Mouse (Mus musculus) Patski (cell line): ENCODE data around the gene Kif27. TPM values are rescaled to one million over a fixed set of nuclear protein-coding genes. Genes with fewer than 3 reads are reported as not detected.
"Not testable (repeated sequence)": the region's sequence is repeated elsewhere in the genome, so short reads cannot be mapped to it uniquely, and the experiment has no call there.

Experiments used
- ATAC-seq: fragments of 100-300 bp; one replicate; pipeline ENCODE4 v1.8.0; 2021
- CTCF ChIA-PET: fragments of 350-600 bp; sonication (Branson Sonifier 250); formaldehyde crosslinking; loops from one replicate; lab custom pipeline; 2022; ENCODE audit warnings: inconsistent platforms; lab: Charles Lee
- POLR2A ChIA-PET: fragments of 350-600 bp; sonication (Branson Sonifier 250); formaldehyde crosslinking; loops from one replicate; lab custom pipeline; 2022; ENCODE audit warnings: antibody characterized with exemption, inconsistent platforms; lab: Charles Lee
- DNase-seq: peaks from one replicate; pipeline ENCODE4 v3.0.0-alpha.2; 2011; ENCODE audit warnings: low read depth, low spot score
- H3K27me3 ChIP-seq: fragments of 371-371 bp; one replicate; pipeline ENCODE4 v1.5.1; 2021
- CTCF ChIP-seq: fragments of 100-300 bp; IDR thresholded peaks from one replicate; pipeline ENCODE4 v1.5.1; 2021
- in situ Hi-C: fragments of 300-500 bp; cut with MboI; formaldehyde crosslinking; loops from 3 replicates; pipeline ENCODE4 v1.11.1; 2018; ENCODE audit warnings: low pct_unique_long_range_greater_than_20kb, mixed read lengths
- polyA plus RNA-seq: library from polyadenylated mRNA; unstranded; gene quantifications from one replicate; pipeline ENCODE4 v1.2.3, GENCODE M21; 2021

Gene Kif27
- polyA plus RNA-seq, 1 experiment from 2014 or later, result 1.3 TPM

DNA sequence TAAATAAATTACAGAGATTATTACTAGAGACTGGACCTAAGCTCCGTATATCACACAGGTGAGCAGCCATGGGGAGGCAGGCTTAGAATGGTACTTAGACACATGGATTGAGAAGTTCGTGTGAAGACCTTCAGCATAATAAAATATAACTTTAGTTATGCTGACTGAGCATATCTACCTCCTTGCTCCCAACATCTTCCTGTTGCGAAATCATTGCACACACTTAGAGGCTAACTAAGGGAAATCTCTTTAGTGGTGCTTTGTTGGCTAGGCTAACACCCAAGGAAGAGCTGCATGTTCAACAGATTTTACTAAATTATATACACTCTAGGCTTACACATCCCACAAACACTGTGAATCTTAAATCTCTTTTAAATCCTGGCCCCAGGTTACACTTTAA lies 7.5 kb upstream of the Kif27 start:
- POLR2A ChIA-PET, result no interaction called here
- ATAC-seq (no peak), DNase-seq (no peak)
- no peak for TF ChIP-seq CTCF
- no peaks in the 10 kb centered on the region for H3K27me3 ChIP-seq
- in situ Hi-C loops, result no loop called here
- CTCF ChIA-PET, result no interaction called here

GRCm38 (mm10) chr13:58365179-58365578 lies 6.3 kb upstream of the Kif27 start:
- CTCF ChIA-PET, POLR2A ChIA-PET, DNase-seq, in situ Hi-C loops, H3K27me3 ChIP-seq, ATAC-seq: not testable (repeated sequence)

DNA sequence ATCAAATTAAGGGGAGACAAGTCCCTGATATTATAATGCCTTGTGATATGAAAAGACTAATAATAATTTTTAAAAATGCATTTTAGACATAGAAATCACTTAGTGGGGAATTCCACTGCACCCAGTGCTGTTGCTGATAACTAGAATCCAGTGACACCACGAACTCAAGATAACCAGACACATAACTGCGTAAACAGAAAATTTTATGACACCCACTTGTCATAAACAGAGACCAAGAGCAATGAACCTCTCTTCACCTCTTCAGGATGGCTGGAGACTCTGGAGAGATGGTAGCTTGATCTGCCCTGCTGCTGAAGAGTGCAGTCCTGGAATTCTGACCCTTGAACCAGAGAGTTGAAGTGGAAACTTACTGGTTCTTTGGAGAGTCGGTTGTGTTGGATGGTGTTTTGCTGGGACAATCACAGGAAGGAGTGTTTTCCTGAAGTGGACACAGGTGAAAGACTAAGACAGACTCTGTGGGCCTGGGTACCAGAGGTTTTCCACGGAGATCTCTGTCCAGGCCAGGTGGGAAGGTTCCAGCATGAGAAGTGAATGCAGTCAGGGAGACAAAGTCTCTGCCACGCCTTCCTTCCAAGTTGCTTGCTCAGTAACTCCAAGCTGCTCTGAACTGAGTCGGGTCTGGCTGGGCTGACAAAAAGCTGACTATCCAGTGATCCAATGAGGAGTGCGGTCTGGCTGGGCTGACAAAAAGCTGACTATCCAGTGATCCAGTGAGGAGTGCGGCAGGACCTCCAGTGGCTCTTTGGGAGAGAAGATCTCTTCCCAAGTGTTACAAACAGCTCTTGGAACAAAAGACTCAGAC lies 5.6 kb upstream of the Kif27 start:
- in situ Hi-C loops, result no loop called here
- H3K27me3 ChIP-seq, result no peaks in the 10 kb centered on the region
- DNase-seq (no peak), ATAC-seq (no peak)
- ChIA-PET CTCF (no interaction called here), POLR2A (no interaction called here)
- no peak for TF ChIP-seq CTCF

- ChIA-PET POLR2A (no interaction called here), CTCF (no interaction called here)
- peak; percentile 37 for ATAC-seq
- no peak for DNase-seq
- in situ Hi-C loops, result no loop called here
- no peak for TF ChIP-seq CTCF
- no peaks in the 10 kb centered on the region for H3K27me3 ChIP-seq
Observed at GRCm38 (mm10) chr13:58359304-58359653, 357 bp upstream of the Kif27 start.

GRCm38 (mm10) chr13:58352996-58353395 lies 5.9 kb downstream of the Kif27 start:
- CTCF ChIA-PET, result no interaction called here
- DNase-seq (no peak), ATAC-seq (no peak)
- POLR2A ChIA-PET, result no interaction called here
- TF ChIP-seq CTCF, result no peak
- no peaks in the 10 kb centered on the region for H3K27me3 ChIP-seq
- in situ Hi-C loops, result no loop called here

GRCm38 (mm10) chr13:58350606-58351005 lies 8.3 kb downstream of the Kif27 start:
- no peak for ATAC-seq
- CTCF ChIA-PET, result no interaction called here
- in situ Hi-C loops, result no loop called here
- DNase-seq, result no peak
- TF ChIP-seq CTCF, result no peak
- POLR2A ChIA-PET, result no interaction called here
- H3K27me3 ChIP-seq, result no peaks in the 10 kb centered on the region

GRCm38 (mm10) chr13:58344505-58344904 lies 14.4 kb downstream of the Kif27 start:
- in situ Hi-C loops, result no loop called here
- CTCF ChIA-PET, result no interaction called here
- POLR2A ChIA-PET, result no interaction called here
- DNase-seq, result no peak
- ATAC-seq, result no peak
- H3K27me3 ChIP-seq, result no peaks in the 10 kb centered on the region
- no peak for TF ChIP-seq CTCF

- H3K27me3 ChIP-seq, result no peaks in the 10 kb centered on the region
- no peak for ATAC-seq
- no peak for DNase-seq
- POLR2A ChIA-PET, result no interaction called here
- TF ChIP-seq CTCF, result no peak
- in situ Hi-C loops, result no loop called here
- CTCF ChIA-PET, result no interaction called here
Observed at GRCm38 (mm10) chr13:58337456-58337855, 21.5 kb downstream of the Kif27 start.

GRCm38 (mm10) chr13:58334116-58334515 lies 24.8 kb downstream of the Kif27 start:
- ChIA-PET POLR2A (no interaction called here), CTCF (interaction anchor here (0.9 kb wide), 1 partner anchor 12 kb away, joined by 3 read pairs; no protein-coding TSS in a partner anchor)
- in situ Hi-C loops, result no loop called here
- DNase-seq (peak; percentile 6), ATAC-seq (peak; percentile 87)
- TF ChIP-seq CTCF, result no peak
- H3K27me3 ChIP-seq, result no peaks in the 10 kb centered on the region

DNA sequence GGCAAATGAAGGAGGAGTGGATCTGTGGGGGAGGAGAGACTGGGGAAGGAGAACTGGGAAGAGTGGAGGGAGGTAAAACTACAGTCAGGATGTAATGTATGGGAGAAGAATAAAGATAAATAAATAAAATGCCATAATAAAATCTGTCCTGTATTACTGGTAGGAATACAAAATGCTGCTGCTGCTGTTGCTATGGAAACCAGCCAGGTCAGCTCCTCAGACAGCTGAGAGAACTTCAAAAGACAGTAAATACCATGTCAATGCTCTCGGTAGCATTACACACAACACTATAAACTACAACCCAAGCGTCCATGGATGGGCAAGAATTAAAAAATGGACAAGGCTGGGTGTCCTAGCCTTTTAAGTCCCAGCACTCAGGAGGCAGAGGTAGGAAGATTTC lies 41.2 kb downstream of the Kif27 start:
- POLR2A ChIA-PET, result no interaction called here

DNA sequence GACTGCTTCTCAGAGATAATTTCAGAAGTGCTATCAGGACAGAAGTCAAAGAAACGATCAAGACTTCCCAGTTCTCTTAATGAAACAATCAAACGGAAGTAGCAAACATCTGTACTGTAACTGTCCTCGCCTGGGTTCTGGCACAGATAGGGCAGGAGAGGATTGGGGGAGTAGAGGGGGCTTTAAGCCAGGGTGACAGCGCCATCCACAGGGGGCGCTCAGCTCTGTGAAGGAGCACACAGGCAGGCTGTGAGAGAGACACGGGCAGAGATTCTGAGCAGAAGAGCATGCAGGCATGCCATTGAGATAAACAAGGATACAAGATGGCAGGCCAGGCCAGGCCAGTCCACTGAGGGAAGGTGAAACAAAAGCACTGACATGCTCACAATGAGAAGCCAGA lies 43.9 kb downstream of the Kif27 start:
- in situ Hi-C loops, result no loop called here
- DNase-seq, result no peak
- H3K27me3 ChIP-seq, result no peaks in the 10 kb centered on the region
- ChIA-PET CTCF (no interaction called here), POLR2A (no interaction called here)
- no peak for TF ChIP-seq CTCF
- ATAC-seq, result no peak

More for the DNA sequence above, 41.2 kb downstream of the Kif27 start:
- ATAC-seq (no peak), DNase-seq (no peak)
- CTCF ChIA-PET, result interaction anchor here (1.0 to 1.1 kb wide), 2 partner anchors 12 to 13 kb away, joined by 3 read pairs; no protein-coding TSS in a partner anchor
- in situ Hi-C loops, result no loop called here
- no peak for TF ChIP-seq CTCF
- H3K27me3 ChIP-seq, result no peaks in the 10 kb centered on the region
